Mouse (Mus musculus): ENCODE data around the gene Rabac1. TPM values are rescaled to one million over a fixed set of nuclear protein-coding genes. Genes with fewer than 3 reads are reported as not detected.

Rabac1 gene
- polyA plus RNA-seq, 1 experiment from 2014 or later = 170 TPM

Small RNA genes lying within 50 kb of the gene (microRNA-seq; reads per million reads assigned to microRNA genes)
- gene Mir7046 (not detected), gene Mir7047 (not detected)

Other genes starting within 250 kb of the Rabac1 start
- gene Gm4763, start 245.8 kb downstream of the Rabac1 start, polyA plus RNA-seq (2016; fragmentation: Nextera tagmentation; extraction: Ambion mirVana) = not detected in 2 replicates
- gene Cd177, start 212.4 kb downstream of the Rabac1 start, polyA plus RNA-seq (2016; fragmentation: Nextera tagmentation; extraction: Ambion mirVana) = 0.06 TPM in 1 of 2 replicates, not detected in the other
- not detected in 2 replicates for gene Ceacam10, start 195.5 kb downstream of the Rabac1 start, polyA plus RNA-seq (2016; fragmentation: Nextera tagmentation; extraction: Ambion mirVana)
- gene Gm9844, start 110.5 kb downstream of the Rabac1 start, polyA plus RNA-seq (2016; fragmentation: Nextera tagmentation; extraction: Ambion mirVana) = 12.6 and 13.6 TPM in 2 replicates
- not detected in 2 replicates for gene Lypd4, start 102.8 kb downstream of the Rabac1 start, polyA plus RNA-seq (2016; fragmentation: Nextera tagmentation; extraction: Ambion mirVana)
- not detected in 2 replicates for gene Dmrtc2, start 102.7 kb downstream of the Rabac1 start, polyA plus RNA-seq (2016; fragmentation: Nextera tagmentation; extraction: Ambion mirVana)
- gene Rps19, start 88.4 kb downstream of the Rabac1 start, polyA plus RNA-seq (2016; fragmentation: Nextera tagmentation; extraction: Ambion mirVana) = 1,145 and 1,216 TPM in 2 replicates
- 0.15 TPM in 1 of 2 replicates, not detected in the other for gene Cd79a, start 75.4 kb downstream of the Rabac1 start, polyA plus RNA-seq (2016; fragmentation: Nextera tagmentation; extraction: Ambion mirVana)
- gene Arhgef1, start 69.8 kb downstream of the Rabac1 start, polyA plus RNA-seq (2016; fragmentation: Nextera tagmentation; extraction: Ambion mirVana) = 82.7 and 83.0 TPM in 2 replicates
- not detected in 2 replicates for gene Gm4881, start 28.3 kb downstream of the Rabac1 start, polyA plus RNA-seq (2016; fragmentation: Nextera tagmentation; extraction: Ambion mirVana)
- 2.9 and 3.8 TPM in 2 replicates for gene Atp1a3, start 33.2 kb upstream of the Rabac1 start, polyA plus RNA-seq (2016; fragmentation: Nextera tagmentation; extraction: Ambion mirVana)
- gene Grik5, start 99.6 kb upstream of the Rabac1 start, polyA plus RNA-seq (2016; fragmentation: Nextera tagmentation; extraction: Ambion mirVana) = 7.7 and 7.9 TPM in 2 replicates
- 24.4 and 24.5 TPM in 2 replicates for gene Zfp574, start 99.8 kb upstream of the Rabac1 start, polyA plus RNA-seq (2016; fragmentation: Nextera tagmentation; extraction: Ambion mirVana)
- gene Pou2f2, start 207.0 kb upstream of the Rabac1 start, polyA plus RNA-seq (2016; fragmentation: Nextera tagmentation; extraction: Ambion mirVana) = 0.54 and 0.81 TPM in 2 replicates
- 8.2 and 9.5 TPM in 2 replicates for gene Dedd2, start 247.9 kb upstream of the Rabac1 start, polyA plus RNA-seq (2016; fragmentation: Nextera tagmentation; extraction: Ambion mirVana)
- 2.3 and 2.5 TPM in 2 replicates for gene Zfp526, start 248.7 kb upstream of the Rabac1 start, polyA plus RNA-seq (2016; fragmentation: Nextera tagmentation; extraction: Ambion mirVana)

Data from heart, embryonic 12.5 days (tissue).